Mouse (Mus musculus) left cerebral cortex, postnatal 36 days (tissue): ENCODE data around the gene 1700123O20Rik. TPM values are rescaled to one million over a fixed set of nuclear protein-coding genes. Genes with fewer than 3 reads are reported as not detected.

Experiments
- DNase-seq, 2 experiments: peaks; one replicate each; pipeline ENCODE4 v3.0.0; 2021 to 2022; ENCODE audit warnings: low spot score in 2 of 2, mixed read lengths in 1 of 2
- intact Hi-C: fragments of 180-260 bp; cut with DNase I; formaldehyde crosslinking; loops from one replicate; pipeline ENCODE4 v1.15.1; 2025
- microRNA-seq: library from miRNA; unstranded; fragments of <30 nt; microRNA quantifications from one replicate; pipeline ENCODE4 v1.2.0, GENCODE M21; 2022
- total RNA-seq, 2 experiments: library from RNA; stranded (reverse); gene quantifications; 2 replicates each; pipeline ENCODE4 v1.2.3; 2021

1700123O20Rik gene
- total RNA-seq, 2 experiments from 2014 or later = 22.6 to 23.1 TPM

DNA sequence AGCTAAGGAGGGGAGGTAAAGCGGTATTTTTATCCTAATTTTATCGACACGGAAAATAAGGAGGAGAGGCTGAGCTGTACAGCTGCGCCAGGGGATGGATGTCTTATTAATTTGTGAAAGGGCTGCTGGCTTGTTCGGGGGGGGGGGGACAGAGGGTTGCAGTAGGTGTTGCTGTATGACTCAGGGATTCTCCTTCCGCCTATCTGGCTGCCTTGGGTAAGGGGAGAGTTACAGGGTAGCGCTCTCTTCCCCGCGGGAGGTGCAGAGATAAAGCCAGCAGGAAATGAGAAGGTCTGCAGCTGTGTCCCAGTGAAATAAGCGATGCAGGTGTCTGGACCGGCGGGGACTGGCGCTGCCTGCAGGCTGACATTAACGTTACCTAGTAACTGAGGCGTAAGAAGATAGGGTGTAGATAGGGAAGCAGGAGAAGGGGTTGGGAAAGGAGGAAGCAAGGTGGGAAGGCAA is 28.6 kb downstream of the 1700123O20Rik start:
- DNase-seq = peak; percentile 36
- intact Hi-C loops = loop anchor here (1.0 to 10.0 kb wide), 4 partner anchors 66 to 300 kb away; partner anchors contain the start of genes Ngdn and Slc7a8

DNA sequence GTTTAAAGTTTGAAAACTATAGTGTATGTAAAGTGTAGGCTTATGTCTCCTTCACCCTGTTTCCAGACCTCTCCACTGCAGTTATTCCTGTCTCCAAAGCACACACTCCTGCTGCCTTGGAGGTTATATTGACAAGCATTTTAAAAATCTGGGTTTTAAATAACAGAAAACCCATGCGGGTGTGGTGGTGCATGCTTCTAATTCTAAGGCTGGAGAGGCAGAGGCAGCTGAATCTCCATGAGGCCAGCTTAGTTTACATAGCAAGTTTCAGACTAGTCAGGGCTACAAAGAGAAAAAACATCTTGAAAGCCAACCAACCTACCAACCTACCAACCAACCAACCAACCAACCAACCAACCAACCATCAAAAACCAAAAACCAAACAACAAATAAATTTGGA is 29.4 kb downstream of the 1700123O20Rik start:
- intact Hi-C loops = loop anchor here (2.0 to 10.0 kb wide), 2 partner anchors 65 to 299 kb away; partner anchors contain the start of genes Ngdn and Slc7a8
- DNase-seq = no peak

DNA sequence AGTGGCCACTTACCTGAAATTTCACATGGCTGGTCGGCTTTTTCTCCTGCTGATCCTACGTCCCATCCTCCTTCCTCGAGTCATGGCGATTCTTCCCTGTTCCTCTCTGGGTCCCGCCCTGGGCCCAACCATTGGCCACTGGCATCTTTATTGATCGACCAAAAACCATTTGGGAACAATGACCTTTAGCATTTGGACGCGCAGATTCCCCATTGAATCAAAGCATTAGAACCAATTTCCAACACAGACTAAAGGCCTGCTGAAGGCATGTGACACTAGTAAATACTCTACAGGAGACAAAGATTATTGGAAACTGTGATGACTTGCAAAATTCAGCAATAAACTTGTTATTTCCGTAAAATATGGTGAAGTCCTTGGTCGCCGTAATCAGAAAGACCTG is 34.0 kb downstream of the 1700123O20Rik start:
- intact Hi-C loops = no loop called here
- DNase-seq = no peak

DNA sequence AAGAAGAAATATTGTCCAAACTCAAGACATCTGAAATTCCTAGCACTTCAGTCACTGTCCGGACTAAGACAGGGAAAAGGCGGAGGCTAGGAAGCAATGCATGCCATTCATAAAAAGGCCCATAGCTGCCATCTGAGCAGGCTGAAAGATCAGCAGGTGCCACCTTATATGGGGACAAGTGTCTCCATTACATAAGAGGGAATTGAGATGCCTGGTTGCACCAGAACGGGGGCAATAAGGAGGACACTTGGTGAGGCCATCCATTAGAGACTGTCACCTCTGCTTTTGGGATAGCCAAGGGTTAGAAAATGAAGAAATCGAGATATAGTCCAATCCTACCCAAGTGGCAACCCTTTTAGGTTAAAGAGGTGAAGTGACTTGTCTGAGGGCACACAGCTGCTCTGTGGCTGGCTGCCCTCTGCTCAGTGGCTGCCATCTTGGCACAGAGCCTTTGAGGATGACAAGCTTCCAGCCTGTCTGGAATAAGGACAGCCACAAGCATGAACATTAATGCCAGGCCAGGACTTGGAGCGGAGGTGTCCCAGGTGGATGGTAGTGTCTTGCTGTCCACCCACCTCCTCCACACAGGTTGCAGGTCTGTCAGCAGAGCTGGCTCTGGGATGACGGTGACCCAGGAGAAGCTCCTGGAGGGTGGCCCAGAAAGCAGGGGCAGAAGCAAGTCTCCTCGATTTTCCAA is 34.8 kb downstream of the 1700123O20Rik start:
- intact Hi-C loops = no loop called here
- DNase-seq = no peak

DNA sequence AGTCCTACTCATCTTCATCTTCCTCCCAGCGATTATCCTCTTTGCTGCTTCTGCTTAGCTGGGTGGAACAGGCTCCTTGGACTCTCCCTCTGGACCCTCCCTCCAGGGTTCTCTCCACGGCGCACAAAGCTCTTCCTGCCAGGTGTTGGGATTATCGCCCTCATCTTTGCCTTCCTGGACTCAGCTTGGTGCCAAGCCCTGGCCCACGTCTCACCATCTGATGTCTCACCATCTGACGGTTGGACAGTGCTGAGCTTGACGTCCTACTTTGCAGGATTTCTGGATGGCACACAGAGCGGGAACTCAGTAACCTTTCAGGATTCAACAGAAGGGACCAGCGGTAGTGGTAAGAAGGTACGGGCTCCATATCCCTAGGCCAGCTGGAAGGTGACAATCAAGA is 35.7 kb downstream of the 1700123O20Rik start:
- intact Hi-C loops = no loop called here
- DNase-seq = no peak

DNA sequence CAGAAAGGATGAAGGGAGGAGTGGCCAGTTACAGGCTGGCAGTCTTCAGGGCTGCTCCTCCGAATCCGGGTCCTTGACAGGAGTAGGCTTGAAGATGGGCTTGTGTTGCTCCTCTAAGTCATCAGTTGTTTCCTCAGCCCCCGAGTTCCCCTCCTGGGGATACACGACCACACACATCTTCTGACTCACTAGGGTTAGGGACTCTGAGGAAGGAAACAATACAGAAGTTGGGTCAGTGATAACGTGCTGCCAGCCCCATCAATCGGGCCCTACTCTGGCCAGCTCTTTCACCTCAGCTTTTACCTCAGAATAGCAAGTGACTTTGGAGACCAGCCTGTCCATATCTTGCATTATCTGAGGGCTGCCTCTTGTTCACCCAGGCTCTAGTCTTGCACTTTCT is 38.0 kb downstream of the 1700123O20Rik start:
- intact Hi-C loops = no loop called here
- DNase-seq = no peak

DNA sequence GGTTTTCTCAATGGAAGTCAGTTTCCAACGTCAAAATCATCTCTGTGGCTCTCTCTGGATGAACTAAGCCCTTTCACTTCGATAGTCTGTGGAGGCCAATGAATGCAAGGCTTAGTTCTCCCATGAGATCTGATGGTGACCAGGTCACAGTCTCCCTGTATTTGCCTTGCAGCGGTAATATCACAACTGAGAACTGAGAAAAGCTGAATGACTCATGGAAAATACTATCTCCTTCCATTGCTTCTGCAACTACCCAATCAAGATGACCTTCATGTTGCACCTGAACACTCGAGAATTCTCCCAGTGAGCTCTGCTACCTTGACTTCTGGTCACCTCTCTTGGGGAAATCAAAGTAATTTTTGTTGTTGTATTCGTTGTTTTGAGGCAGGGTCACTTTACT is 41.5 kb downstream of the 1700123O20Rik start:
- intact Hi-C loops = no loop called here
- no peak for DNase-seq

DNA sequence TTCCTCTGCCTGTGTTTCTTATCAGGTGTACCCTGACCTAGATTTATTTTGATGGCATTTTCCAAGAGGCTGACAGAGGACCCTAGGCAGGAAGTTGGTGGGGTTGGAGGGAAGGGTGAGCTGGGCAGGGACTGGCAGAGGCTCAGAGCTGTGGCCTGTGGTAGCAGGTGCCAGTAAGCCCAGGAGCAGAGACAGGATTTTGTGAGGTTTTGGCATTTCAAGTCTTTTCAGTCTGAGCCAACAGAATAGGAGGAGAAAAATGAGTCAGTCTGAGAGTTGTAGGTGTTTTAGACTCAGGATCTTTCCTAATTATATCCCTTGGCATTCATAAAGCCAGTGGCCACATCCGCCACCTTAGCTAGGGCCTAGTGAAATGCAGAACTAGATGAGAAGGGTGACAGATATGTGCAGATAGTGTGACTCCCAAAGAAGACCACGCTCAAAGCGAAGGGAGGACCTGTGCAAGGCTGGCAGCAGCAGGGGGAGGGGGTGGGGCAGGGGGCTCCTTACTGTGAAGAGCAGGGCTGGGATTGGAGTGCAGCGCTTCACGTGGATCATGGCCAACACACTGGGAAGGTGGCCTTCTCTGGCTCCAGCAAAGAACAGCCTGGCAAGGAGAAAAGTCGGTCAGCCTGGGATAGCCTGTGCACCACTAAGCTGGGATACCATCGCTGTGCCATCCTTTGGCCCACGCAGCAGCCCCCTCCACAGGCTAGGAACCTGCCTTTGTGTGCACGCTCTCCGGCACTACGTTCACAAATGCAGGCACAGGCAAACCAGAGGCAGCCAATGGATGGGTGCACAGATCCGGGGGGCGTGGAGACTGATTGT is 43.0 kb downstream of the 1700123O20Rik start:
- peak; percentile 41 to 61 for DNase-seq
- intact Hi-C loops = no loop called here

DNA sequence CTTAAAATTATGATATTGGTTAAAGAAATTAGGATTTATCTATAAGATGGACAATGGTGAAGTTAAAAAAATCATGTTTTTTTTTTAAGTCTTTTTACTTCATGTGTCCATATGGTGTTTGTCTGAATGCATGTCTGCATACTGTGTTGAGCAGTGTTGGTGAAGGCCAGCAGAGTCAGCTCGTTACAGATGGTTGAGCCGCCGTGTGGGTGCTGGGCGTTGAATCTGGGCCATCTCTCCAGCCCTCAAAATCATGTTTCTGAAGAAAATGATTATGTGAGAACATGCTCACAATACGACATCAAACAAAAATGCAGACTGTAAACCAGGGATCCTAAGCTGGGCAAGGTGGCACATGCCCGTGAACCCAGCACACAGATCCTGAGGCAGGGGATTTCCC is 44.3 kb downstream of the 1700123O20Rik start:
- intact Hi-C loops = no loop called here
- DNase-seq = peak; percentile 45 to 52

DNA sequence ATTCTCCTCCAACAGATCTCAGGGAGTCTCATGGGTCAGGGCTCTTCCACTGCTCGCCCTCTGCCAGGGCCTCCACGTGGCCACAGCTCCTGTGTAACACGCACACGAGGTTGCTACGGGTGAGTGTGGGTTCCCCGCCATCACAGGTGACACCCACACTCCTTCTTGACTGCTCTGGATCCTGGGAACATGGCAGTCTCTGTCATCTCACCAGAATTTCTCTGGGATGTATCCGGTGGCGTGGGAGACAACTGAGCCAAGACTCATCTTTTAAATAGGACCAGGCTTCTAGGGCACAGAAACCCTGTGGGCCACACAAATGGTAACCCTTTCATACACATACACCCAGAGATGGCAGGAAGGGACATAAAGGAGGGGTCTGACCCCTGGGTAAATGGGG is 46.2 kb downstream of the 1700123O20Rik start:
- intact Hi-C loops = no loop called here

DNA sequence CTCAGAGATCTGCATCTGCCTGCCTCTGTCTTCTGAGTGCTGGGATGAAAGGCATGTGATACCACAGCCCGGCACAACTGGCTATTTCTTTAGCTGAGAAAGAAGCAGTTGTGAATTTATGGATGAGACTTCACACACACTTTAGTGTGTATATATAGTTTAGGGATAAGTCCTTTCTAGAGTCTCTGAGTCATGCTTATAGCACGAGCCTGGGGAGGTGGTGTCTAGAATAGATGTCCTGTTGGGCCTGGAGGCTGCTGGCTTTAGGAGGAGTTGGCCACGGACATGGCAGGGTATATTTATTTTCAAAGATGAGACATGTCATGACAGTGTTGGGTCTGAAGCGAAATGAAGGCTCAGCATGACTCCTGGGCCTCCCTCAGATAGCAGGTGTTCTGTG is 48.0 kb downstream of the 1700123O20Rik start:
- DNase-seq = no peak
- intact Hi-C loops = no loop called here

More for the DNA sequence above, 46.2 kb downstream of the 1700123O20Rik start:
- no peak for DNase-seq

DNA sequence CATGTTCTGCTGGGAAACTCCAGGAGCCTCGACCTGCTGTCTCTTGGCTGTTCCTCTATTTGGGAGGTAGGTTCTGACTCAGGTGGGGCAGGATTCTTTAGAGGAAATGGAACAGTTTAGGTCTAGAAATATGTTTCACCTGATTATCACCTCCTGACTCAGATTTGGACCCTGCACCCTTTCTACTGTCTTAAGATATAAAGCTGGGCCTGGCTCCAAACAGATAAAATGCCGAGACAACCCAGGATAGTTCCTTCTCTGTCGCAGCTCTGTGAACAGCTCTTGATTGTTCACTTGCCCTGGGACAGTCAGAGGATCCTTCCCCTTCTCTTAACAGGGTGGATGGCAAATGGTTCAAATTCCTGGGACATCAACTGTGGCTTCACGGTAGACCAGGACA is 49.2 kb downstream of the 1700123O20Rik start:
- DNase-seq = no peak
- intact Hi-C loops = no loop called here

DNA sequence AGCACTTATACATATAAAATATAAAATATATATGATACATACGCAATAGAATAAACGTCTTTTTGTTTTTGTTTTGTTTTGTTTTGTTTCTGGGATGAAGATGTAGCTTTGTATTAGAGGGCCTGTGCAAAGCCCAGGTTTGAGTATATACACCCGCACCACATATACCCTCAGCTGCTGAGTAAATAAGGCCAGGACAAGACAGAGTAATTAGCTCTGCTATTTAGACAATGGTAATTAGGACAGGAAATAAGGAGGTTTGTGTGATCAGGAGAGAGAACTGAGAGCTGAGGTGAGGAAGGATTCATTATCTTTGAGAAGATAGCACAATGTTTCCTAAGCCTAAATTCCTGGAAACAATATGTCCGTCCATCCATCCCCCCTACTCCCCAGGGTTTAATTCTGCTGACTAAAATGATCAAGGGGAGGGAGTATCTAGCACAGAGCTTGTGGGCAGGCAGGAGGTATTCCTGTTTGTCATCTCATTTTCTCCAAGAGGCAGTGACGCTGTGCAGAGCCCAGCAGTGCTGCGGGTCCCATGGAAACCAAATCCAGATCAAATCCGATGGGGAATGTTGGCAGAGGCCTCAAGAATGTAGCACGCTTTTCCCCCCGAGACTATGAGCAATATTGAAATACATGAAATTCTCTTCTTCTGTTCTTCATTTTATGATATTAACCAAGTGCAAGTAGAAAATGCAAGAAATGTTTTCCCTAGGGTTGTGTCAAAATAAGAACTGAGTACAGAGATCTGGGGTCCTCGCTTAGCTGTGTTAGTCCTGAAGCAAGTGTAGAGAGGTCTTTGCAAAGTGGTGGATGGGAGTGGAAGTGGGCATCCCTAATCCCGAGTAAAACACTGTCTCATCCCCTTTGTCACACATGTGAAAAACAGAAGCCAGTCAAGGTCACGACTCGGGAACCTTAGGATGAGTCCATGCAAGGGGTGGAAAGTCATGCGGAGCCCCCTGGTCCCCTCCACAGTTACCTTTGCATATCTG is 50.8 kb downstream of the 1700123O20Rik start:
- intact Hi-C loops = no loop called here
- peak in 1 of 2 experiments; percentile 47 for DNase-seq

DNA sequence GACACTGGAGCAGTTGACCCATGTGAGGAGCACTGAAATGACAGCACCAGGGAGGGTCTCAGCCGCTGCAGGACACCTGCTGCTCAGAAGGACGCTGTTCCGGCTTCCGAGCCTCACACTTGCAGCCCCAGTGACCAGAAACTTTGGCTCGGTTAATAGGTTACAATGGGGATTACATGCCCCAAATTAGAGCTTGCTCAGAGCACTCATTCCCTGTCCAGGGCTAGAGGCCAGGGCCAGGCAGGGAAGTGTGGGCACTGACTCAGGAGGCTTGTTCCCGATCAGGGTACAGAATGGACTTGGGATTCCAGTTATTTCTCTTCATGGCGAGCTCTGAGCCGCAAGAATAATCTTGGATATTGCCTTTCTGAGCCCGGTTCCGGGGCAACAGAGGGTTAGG is 51.6 kb downstream of the 1700123O20Rik start:
- DNase-seq = no peak
- intact Hi-C loops = no loop called here

Small RNA genes within 50 kb of the gene (microRNA-seq; reads per million reads assigned to microRNA genes)
- 1.5 reads per million for gene Mir6948

Other genes starting within 250 kb of the 1700123O20Rik start
- 10 to 100 TPM; 24.1 to 24.4 TPM for gene Lrp10, start 222.1 kb upstream of the 1700123O20Rik start, total RNA-seq
- 1 to 10 TPM; 7.0 to 7.7 TPM for gene Rem2, start 210.1 kb upstream of the 1700123O20Rik start, total RNA-seq
- 10 to 100 TPM; 47.7 to 58.0 TPM for gene Prmt5, start 168.7 kb upstream of the 1700123O20Rik start, total RNA-seq
- 1 to 10 TPM; 1.6 to 4.7 TPM for gene Haus4, start 131.6 kb upstream of the 1700123O20Rik start, total RNA-seq
- gene Ajuba, start 108.7 kb upstream of the 1700123O20Rik start, total RNA-seq = 1 to 10 TPM; 1.5 to 2.0 TPM
- gene 4931414P19Rik, start 80.2 kb upstream of the 1700123O20Rik start, total RNA-seq = 1 to 10 TPM; 6.6 to 8.4 TPM
- 100 to 1,000 TPM; 164 to 176 TPM for gene Psmb5, start 68.2 kb upstream of the 1700123O20Rik start, total RNA-seq
- under 1 TPM; 0.27 to 0.30 TPM for gene Psmb11, start 64.8 kb upstream of the 1700123O20Rik start, total RNA-seq
- gene Gm17606, start 45.3 kb upstream of the 1700123O20Rik start, total RNA-seq = not detected
- 1 to 10 TPM; 7.0 to 9.6 TPM for gene Cdh24, start 44.9 kb upstream of the 1700123O20Rik start, total RNA-seq
- 100 to 1,000 TPM; 126 to 237 TPM for gene Acin1, start 715 bp downstream of the 1700123O20Rik start, total RNA-seq
- not detected for gene Gm29776, start 12.6 kb downstream of the 1700123O20Rik start, total RNA-seq
- not detected for gene Cebpe, start 26.0 kb downstream of the 1700123O20Rik start, total RNA-seq
- 10 to 100 TPM; 54.7 to 64.8 TPM for gene Slc7a8, start 95.7 kb downstream of the 1700123O20Rik start, total RNA-seq
- not detected for gene Rnf212b, start 127.9 kb downstream of the 1700123O20Rik start, total RNA-seq
- gene Homez, start 184.7 kb downstream of the 1700123O20Rik start, total RNA-seq = 10 to 100 TPM; 15.9 to 22.1 TPM
- 10 to 100 TPM; 15.2 to 17.2 TPM for gene Ppp1r3e, start 191.3 kb downstream of the 1700123O20Rik start, total RNA-seq
- 100 to 1,000 TPM; 131 to 145 TPM for gene Bcl2l2, start 197.2 kb downstream of the 1700123O20Rik start, total RNA-seq
- not detected for gene Gm20521, start 197.2 kb downstream of the 1700123O20Rik start, total RNA-seq
- 100 to 1,000 TPM; 194 to 280 TPM for gene Pabpn1, start 206.3 kb downstream of the 1700123O20Rik start, total RNA-seq
- 100 to 1,000 TPM; 618 to 651 TPM for gene Slc22a17, start 226.9 kb downstream of the 1700123O20Rik start, total RNA-seq
- gene Efs, start 239.9 kb downstream of the 1700123O20Rik start, total RNA-seq = 1 to 10 TPM; 7.1 to 7.3 TPM
- gene Il25, start 246.5 kb downstream of the 1700123O20Rik start, total RNA-seq = not detected